Mouse (Mus musculus): ENCODE measurements around the gene Ctnna3. TPM values are rescaled to one million over a fixed set of nuclear protein-coding genes. Genes with fewer than 3 reads are reported as not detected.
"Not testable (repeated sequence)": the region's sequence is repeated elsewhere in the genome, so short reads cannot be mapped to it uniquely, and the experiment has no call there.

Ctnna3 gene
- polyA plus RNA-seq, 1 experiment from 2014 or later, result 1.1 TPM

DNA sequence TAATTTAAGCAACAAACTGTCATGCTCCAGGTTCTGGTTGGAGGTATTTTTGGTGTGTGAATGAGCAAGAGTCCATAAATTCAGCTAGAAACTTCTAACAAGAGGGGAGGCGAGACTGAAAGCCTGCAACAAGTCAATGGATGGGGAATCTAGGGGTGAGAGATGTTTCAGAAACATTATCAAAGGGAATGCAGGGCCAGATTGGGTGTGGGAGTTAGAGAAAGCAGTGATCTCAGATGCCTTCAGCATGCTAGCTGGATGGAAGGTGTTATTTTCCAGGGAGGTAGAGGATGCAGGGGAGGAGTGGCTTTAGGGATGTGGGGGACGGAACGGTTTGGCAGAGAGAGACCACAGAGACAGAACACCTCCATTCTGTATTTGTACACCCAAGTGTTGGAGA is 785.7 kb downstream of the Ctnna3 start:
- H3K27ac ChIP-seq (replicated peaks), result no peak overlapping the region
- no peaks in the 10 kb centered on the region for H3K9me3 ChIP-seq
- no peak overlapping the region for H3K4me2 ChIP-seq (replicated peaks)
- no peak overlapping the region for H3K4me3 ChIP-seq
- H3K27me3 ChIP-seq, result no peaks in the 10 kb centered on the region
- H3K9ac ChIP-seq (replicated peaks), result no peak overlapping the region
- ATAC-seq (replicated peaks), result no peak
- no peaks in the 10 kb centered on the region for H3K4me1 ChIP-seq
- WGBS, result 87% methylated on average over 3 of the region's 3 CpGs
- no peaks in the 10 kb centered on the region for H3K36me3 ChIP-seq

DNA sequence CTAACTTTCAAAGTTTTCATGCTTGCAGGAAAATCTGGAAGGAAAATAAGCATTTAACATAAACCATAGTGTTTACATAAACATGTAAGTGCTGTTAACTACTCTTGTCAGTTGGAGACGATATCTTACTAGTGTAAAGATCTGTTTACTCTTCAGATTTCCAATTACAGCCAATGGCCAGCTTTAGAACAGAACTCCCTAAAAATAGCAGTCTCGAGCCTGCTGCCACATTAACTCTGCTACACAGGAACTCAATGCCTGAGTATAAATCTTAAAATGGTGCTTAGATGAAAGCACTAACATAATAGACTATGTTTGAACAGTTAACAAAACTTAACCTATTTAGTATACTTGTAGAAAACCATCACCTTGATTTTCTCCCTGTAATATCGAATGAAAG is 793.1 kb downstream of the Ctnna3 start:
- Histone ChIP-seq H3K4me2 (replicated peaks) (no peak overlapping the region), H3K4me1 (no peaks in the 10 kb centered on the region), H3K9me3 (no peaks in the 10 kb centered on the region), H3K36me3 (no peaks in the 10 kb centered on the region), H3K27ac (replicated peaks) (no peak overlapping the region), H3K27me3 (no peaks in the 10 kb centered on the region), H3K9ac (replicated peaks) (no peak overlapping the region), H3K4me3 (no peak overlapping the region)
- ATAC-seq (replicated peaks), result no peak
- 65% methylated on average over 3 of the region's 3 CpGs for WGBS

DNA sequence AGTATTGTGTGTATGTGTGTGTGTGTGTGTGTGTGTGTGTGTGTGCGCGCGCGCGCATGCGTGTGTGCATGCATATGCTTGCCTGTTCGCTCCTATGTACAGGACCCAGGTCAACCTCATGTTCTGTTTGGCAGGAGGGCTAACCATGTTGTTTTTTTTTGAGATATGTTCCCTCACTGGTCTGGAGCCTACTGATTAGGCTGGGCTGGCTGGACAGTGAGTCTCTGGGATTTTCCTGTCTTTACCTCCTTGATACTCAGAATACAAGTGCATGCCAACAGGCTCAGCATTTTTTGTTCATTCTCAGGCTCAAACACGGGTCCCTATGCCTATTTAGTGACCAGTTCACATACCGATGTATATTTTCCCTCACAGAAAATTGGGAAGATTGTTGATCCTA is 794.1 kb downstream of the Ctnna3 start:
- Histone ChIP-seq H3K9me3 (no peaks in the 10 kb centered on the region), H3K9ac (replicated peaks) (no peak overlapping the region), H3K27ac (replicated peaks) (no peak overlapping the region), H3K36me3 (no peaks in the 10 kb centered on the region), H3K27me3 (no peaks in the 10 kb centered on the region), H3K4me2 (replicated peaks) (no peak overlapping the region), H3K4me1 (no peaks in the 10 kb centered on the region), H3K4me3 (no peak overlapping the region)
- WGBS, result 95% methylated on average over 9 of the region's 9 CpGs
- no peak for ATAC-seq (replicated peaks)

DNA sequence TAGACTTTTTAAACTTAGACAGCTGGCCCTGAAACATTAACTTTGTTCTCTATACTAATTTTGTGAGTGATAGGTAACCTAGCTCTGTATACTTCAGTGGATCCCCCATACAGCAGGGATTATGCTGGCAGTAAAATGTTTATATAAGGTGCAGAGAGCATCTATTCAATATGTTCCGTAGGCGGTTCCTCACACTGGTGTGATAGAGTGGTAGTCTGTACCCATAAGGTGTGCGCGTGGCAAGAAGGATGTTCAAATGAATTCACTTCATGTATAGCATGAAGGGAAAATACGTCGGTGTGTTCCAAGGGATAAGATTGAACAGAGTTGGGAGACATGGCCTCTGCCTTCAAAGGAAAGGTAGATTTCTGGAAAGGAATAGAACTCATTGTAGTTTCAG is 794.5 kb downstream of the Ctnna3 start:
- H3K9me3 ChIP-seq, result no peaks in the 10 kb centered on the region
- no peak overlapping the region for H3K4me3 ChIP-seq
- WGBS, result 96% methylated on average over 6 of the region's 6 CpGs
- H3K4me2 ChIP-seq (replicated peaks), result no peak overlapping the region
- H3K9ac ChIP-seq (replicated peaks), result no peak overlapping the region
- H3K27ac ChIP-seq (replicated peaks), result no peak overlapping the region
- H3K4me1 ChIP-seq, result no peaks in the 10 kb centered on the region
- H3K27me3 ChIP-seq, result no peaks in the 10 kb centered on the region
- no peak for ATAC-seq (replicated peaks)
- H3K36me3 ChIP-seq, result no peaks in the 10 kb centered on the region

DNA sequence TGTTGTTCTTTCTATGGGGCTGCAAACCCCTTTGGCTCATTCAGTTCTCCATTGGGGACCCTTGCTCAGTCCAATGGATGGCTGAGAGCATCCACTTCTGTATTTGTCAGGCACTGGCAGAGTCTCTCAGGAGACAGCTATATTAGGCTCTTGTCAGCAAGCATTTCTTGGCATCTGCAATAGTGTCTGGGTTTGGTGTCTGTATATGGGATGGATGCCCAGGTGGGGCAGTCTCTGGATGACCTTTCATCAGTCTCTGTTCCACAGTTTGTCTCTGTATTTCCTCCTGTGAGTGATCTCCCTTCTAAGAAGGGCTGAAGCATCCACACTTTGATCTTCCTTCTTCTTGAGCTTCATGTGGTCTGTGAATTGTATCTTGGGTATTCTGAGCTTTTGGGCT is 795.9 kb downstream of the Ctnna3 start:
- H3K4me1 ChIP-seq; H3K27ac ChIP-seq (replicated peaks); H3K4me2 ChIP-seq (replicated peaks): not testable (repeated sequence)

DNA sequence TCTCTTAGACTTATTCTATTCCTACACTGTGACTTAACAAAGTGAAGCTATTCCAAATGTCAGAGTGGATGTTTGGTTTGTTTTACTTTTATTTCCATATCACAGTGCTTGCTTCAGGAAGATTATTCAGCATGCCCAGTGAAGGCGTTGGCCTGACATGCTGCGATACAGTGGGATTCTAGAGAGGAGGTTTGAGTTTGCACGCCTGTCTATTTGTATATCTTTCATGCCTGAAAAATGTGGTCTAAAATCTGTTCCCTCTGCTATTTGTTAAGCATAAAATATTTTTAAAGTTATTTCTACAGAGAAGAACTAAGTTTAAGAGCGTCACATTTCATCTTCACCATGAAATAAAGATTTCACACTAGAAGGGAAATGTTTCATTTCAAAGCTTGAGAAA is 813.5 kb downstream of the Ctnna3 start:
- no peaks in the 10 kb centered on the region for H3K4me1 ChIP-seq
- H3K4me3 ChIP-seq, result no peak overlapping the region
- no peaks in the 10 kb centered on the region for H3K27me3 ChIP-seq
- H3K9me3 ChIP-seq, result no peaks in the 10 kb centered on the region
- H3K27ac ChIP-seq (replicated peaks), result no peak overlapping the region
- no peaks in the 10 kb centered on the region for H3K36me3 ChIP-seq
- H3K4me2 ChIP-seq (replicated peaks), result no peak overlapping the region
- WGBS, result 91% methylated on average over 4 of the region's 4 CpGs
- no peak overlapping the region for H3K9ac ChIP-seq (replicated peaks)
- no peak for ATAC-seq (replicated peaks)

More for the DNA sequence above, 795.9 kb downstream of the Ctnna3 start:
- H3K4me3 ChIP-seq; H3K9me3 ChIP-seq; ATAC-seq (replicated peaks); H3K9ac ChIP-seq (replicated peaks); H3K36me3 ChIP-seq; H3K27me3 ChIP-seq: not testable (repeated sequence)

DNA sequence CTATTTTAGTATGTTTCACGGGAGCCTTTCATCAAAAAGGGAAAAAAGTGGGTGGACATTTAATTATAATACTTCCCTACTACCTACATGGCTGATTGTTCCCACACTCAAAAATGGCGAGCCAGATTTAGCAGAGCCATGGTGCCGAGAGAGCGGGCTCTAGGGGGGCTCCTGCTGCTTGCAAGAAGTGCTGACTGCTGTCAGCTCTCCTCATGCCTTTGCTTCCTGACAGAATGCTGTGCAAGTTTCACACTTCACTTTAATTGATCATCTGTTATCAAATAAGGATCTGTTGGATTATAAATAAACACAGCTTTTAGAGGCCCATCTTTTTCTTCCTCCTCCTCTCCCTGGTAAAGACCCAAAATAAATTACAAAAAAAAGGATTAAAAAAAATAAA is 838.3 kb downstream of the Ctnna3 start:
- Histone ChIP-seq H3K4me1 (no peaks in the 10 kb centered on the region), H3K36me3 (no peaks in the 10 kb centered on the region), H3K4me2 (replicated peaks) (no peak overlapping the region), H3K27ac (replicated peaks) (no peak overlapping the region), H3K9ac (replicated peaks) (no peak overlapping the region), H3K4me3 (no peak overlapping the region), H3K9me3 (no peaks in the 10 kb centered on the region), H3K27me3 (no peaks in the 10 kb centered on the region)
- ATAC-seq (replicated peaks), result 0 out of 2 replicates have a peak, but pooled peaks have one; percentile 51
- WGBS, result 59% methylated on average over 4 of the region's 4 CpGs

DNA sequence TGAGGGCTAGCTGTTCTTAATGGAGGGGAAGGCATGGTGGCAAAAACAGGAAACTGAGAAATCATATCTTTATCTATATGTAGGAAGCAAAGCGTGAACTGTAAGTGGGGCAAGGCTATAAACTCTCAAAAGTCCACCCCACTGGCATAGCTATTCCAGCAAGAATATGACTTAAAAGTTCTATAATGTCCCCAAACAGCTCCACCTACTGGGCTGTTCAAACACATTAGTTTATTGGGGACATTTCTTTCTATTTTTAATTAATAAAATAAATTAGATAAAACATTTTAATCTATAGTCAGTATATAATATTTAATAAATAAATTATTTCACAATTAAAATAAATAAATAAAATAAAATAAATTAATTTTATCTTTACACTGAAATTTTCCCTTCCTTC is 845.2 kb downstream of the Ctnna3 start:
- no peak overlapping the region for H3K4me2 ChIP-seq (replicated peaks)
- WGBS, result 91% methylated on average over 1 of the region's 1 CpGs
- no peak overlapping the region for H3K9ac ChIP-seq (replicated peaks)
- no peak for ATAC-seq (replicated peaks)
- no peaks in the 10 kb centered on the region for H3K9me3 ChIP-seq
- no peak overlapping the region for H3K4me3 ChIP-seq
- no peaks in the 10 kb centered on the region for H3K4me1 ChIP-seq
- H3K27ac ChIP-seq (replicated peaks), result no peak overlapping the region
- no peaks in the 10 kb centered on the region for H3K36me3 ChIP-seq
- H3K27me3 ChIP-seq, result no peaks in the 10 kb centered on the region

DNA sequence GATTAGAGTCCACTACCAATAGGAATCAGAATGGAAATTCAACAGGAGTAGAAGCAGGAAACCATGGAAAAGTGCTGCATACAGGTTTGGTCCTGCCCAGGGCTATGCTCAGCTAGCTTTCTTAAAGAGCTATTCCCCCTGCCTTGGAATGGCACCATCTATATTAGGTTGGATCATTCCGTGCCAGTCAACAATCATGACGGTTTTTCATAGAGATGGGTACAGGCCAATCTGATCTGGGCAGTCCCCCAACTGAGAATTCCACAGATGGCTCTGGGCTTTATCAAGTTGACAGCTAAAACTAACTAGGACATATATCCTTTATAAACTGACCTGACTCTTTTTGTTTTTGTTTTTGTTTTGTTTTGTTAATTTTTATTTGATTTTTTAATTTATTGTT is 848.9 kb downstream of the Ctnna3 start:
- Histone ChIP-seq H3K27ac (replicated peaks) (no peak overlapping the region), H3K4me2 (replicated peaks) (no peak overlapping the region), H3K27me3 (no peaks in the 10 kb centered on the region), H3K9ac (replicated peaks) (no peak overlapping the region), H3K9me3 (no peaks in the 10 kb centered on the region), H3K4me1 (no peaks in the 10 kb centered on the region), H3K36me3 (no peaks in the 10 kb centered on the region), H3K4me3 (no peak overlapping the region)
- no peak for ATAC-seq (replicated peaks)
- 85% methylated on average over 2 of the region's 2 CpGs for WGBS

DNA sequence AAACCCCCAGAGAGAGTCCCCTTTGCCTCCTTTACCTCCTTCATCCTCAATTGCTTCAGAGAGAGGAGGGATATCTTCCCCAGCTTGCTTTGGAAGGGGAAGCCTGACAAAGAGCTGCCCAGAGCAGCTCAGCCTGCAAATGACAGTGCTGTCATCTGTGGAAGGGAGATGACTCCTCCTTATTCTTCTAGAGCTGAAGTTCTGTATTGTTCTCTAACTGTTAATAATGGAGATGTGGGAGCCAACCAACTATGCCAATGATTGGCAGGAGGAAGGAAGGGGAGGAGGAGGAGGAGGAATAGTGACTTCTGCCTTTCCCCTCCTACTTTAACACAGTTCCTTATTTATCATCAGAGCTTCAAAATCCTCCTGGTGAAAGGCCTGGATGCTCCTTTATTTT is 875.9 kb downstream of the Ctnna3 start:
- Histone ChIP-seq H3K4me3 (no peak overlapping the region), H3K9me3 (no peaks in the 10 kb centered on the region), H3K27ac (replicated peaks) (no peak overlapping the region), H3K36me3 (no peaks in the 10 kb centered on the region), H3K9ac (replicated peaks) (no peak overlapping the region), H3K4me1 (no peaks in the 10 kb centered on the region), H3K27me3 (no peaks in the 10 kb centered on the region), H3K4me2 (replicated peaks) (no peak overlapping the region)
- no peak for ATAC-seq (replicated peaks)

DNA sequence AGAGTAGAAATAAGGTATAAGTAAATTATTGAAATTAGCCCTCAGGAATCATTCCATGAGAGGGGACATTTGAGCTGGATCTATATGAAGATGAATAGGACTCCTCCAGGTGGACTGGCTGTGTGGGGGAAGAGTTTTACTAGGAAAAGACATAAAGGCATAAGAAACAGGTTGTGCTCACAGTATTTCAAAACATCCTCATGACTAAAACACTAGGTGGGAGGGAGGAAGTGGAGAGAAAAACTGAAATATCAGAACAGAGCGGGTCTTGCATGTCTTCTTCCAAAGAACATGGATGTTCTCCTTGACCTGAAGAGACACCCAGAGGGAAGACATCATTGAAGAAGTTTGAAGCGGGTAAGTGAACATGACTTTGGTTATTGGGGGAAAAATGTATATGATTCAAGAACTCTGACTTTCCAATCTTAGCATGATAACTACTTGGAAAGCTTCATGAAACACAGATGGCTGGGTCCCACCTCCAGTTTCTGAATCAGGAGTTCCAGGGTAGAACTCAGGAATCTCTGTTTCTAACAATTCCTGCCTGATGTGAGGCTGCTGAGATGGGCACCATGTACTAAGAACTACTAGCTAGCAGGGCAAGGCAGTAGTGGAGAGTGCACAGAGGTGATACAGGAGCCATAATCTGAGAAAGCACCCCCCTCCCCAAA is 881.9 kb downstream of the Ctnna3 start:
- no peak overlapping the region for H3K4me3 ChIP-seq
- 94% methylated on average over 2 of the region's 2 CpGs for WGBS
- no peak overlapping the region for H3K9ac ChIP-seq (replicated peaks)
- no peaks in the 10 kb centered on the region for H3K27me3 ChIP-seq
- H3K9me3 ChIP-seq, result no peaks in the 10 kb centered on the region
- ATAC-seq (replicated peaks), result no peak
- H3K4me1 ChIP-seq, result no peaks in the 10 kb centered on the region
- H3K27ac ChIP-seq (replicated peaks), result no peak overlapping the region
- no peak overlapping the region for H3K4me2 ChIP-seq (replicated peaks)
- H3K36me3 ChIP-seq, result no peaks in the 10 kb centered on the region

DNA sequence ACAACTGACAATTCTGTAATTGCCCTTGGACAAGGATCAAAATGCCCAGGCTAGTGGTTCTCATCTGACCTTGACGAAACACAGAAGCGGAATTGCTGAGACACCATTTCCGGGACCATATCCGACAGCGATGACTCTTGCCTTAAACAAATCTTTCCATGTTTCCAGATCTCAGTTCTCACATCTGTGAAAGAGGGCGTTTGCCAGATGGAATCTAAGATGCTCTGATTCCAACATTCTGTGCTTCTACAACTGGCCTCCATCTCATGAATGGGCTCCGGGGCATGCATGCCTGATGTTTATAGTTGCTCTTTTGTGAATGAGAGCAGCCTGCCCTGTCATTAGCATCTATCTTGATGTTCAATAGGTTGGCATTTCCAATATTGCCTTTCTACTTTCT is 890.4 kb downstream of the Ctnna3 start:
- H3K27me3 ChIP-seq, result no peaks in the 10 kb centered on the region
- H3K36me3 ChIP-seq, result no peaks in the 10 kb centered on the region
- WGBS, result 83% methylated on average over 7 of the region's 7 CpGs
- H3K4me1 ChIP-seq, result no peaks in the 10 kb centered on the region
- H3K27ac ChIP-seq (replicated peaks), result no peak overlapping the region
- no peak overlapping the region for H3K9ac ChIP-seq (replicated peaks)
- no peak for ATAC-seq (replicated peaks)
- no peaks in the 10 kb centered on the region for H3K9me3 ChIP-seq
- no peak overlapping the region for H3K4me3 ChIP-seq
- H3K4me2 ChIP-seq (replicated peaks), result no peak overlapping the region

DNA sequence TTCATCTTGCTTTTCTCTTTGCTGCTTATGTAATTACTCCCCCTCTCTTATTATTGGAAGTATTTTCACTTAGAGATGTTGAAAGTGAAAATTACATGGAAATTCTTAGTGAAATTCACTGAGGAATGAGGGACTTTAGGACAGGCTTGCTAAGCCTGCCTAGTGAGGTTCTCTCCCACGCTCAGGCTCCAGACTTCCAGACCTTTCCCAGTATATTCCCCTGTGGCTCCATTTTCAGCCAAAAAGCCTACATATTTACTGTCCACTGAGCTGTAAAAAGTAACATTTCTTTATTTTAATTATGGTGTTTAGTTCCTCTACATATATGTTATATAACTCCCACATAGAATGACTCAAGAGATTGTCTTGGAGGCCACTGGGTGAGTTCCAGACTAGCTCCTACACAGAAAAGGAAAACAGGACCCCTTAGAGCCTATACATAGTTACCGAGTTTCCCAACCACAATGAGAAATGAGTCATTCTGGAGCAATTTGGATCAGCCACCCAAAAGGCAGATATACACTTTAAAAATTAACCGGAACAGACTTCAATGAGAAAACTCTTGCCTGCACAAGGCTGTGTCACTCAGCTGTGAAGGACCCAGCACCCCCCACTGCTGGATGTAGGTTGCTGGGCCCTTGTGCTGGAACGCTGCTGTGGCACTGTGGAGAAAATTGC is 912.9 kb downstream of the Ctnna3 start:
- Histone ChIP-seq H3K9ac (replicated peaks) (no peak overlapping the region), H3K36me3 (no peaks in the 10 kb centered on the region), H3K9me3 (no peaks in the 10 kb centered on the region), H3K4me1 (no peaks in the 10 kb centered on the region), H3K27me3 (no peaks in the 10 kb centered on the region), H3K4me3 (no peak overlapping the region), H3K27ac (replicated peaks) (no peak overlapping the region), H3K4me2 (replicated peaks) (no peak overlapping the region)
- 63% methylated on average over 4 of the region's 4 CpGs for WGBS
- ATAC-seq (replicated peaks), result no peak
